Mouse (Mus musculus): Measurements from ENCODE around the gene Rit1. TPM values are rescaled to one million over a fixed set of nuclear protein-coding genes. Genes with fewer than 3 reads are reported as not detected.

The Rit1 gene
- polyA plus RNA-seq, 1 experiment = 42.5 TPM

DNA sequence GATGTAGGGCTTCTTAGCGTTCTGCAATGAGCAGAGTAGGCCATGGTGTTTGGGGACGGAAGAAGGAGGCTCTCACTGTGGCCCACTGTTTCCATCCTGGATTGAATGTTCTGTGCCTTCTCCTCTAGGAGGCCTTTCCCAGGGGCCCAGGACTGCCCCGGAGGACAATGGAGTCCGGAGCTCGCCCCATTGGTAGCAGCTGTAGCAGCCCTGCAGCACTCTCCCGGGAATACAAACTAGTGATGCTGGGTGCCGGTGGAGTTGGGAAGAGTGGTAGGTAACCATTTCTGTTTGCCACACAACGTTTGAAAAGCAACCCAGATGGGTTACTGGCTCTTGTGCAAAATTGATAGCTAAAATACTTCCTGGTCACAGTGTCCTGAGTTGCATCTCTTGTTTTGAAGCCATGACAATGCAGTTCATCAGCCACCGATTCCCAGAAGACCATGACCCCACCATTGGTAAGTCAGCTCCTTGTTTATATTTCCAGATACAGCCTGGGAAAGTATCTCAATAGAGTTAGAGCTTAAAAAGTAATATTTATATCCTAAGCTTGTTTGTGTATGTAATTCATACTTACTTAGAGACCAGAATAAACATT is 660 bp downstream of the Rit1 start:
- Histone ChIP-seq H3ac (ENCODE audit: control insufficient read depth, insufficient read length, low read depth) (peak overlapping the region; percentile 77), H3K79me2 (ENCODE audit: control insufficient read depth, insufficient read depth) (peaks cover 11% of the 10 kb centered on the region), H3K27me3 (ENCODE audit: control insufficient read depth, insufficient read depth, insufficient read length) (no peaks in the 10 kb centered on the region), H3K36me3 (ENCODE audit: control insufficient read depth, insufficient read depth) (peaks cover 37% of the 10 kb centered on the region), H3K4me3 (ENCODE audit: insufficient read depth, poor library complexity, severe bottlenecking) (peak overlapping the region; percentile 37), H3K79me3 (ENCODE audit: low read depth) (peaks cover 3% of the 10 kb centered on the region)
- TF ChIP-seq CEBPB (IDR thresholded peaks at IDR 0.05; ENCODE audit: low read depth) (no peak), CTCF (IDR thresholded peaks at IDR 0.05; ENCODE audit: control insufficient read depth, insufficient read depth, insufficient read length) (no peak), USF1 (IDR thresholded peaks at IDR 0.05; ENCODE audit: low read depth) (no peak), MYOD1 (IDR thresholded peaks at IDR 0.05; ENCODE audit: control insufficient read depth, insufficient read length, low read depth) (no peak)

DNA sequence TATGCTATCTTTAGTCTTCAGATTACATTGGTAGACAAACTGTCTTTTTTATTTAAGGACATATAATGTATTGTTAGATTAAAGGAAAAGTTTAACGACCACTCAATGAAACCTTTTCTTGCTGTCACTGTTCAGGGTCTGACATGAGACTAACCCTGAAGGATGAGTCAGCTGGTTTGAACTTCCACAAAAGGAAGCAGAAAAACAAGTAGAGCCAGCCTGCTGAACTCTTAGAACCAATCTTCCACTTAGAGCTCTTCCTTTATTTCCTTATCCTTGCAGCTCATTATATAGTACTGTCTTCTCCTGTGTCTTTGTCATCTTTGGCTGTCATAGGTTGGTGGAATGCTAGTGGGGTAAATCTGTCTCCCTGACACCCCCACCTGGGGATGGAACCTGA is 1.2 kb downstream of the Rit1 start:
- peaks cover 3% of the 10 kb centered on the region for H3K79me3 ChIP-seq (ENCODE audit: low read depth)
- peaks cover 31% of the 10 kb centered on the region for H3K36me3 ChIP-seq (ENCODE audit: control insufficient read depth, insufficient read depth)
- TF ChIP-seq CEBPB (IDR thresholded peaks at IDR 0.05; ENCODE audit: low read depth) (no peak), FOSL1 (IDR thresholded peaks at IDR 0.05; ENCODE audit: insufficient read depth, low read length, poor library complexity, severe bottlenecking) (no peak), CTCF (IDR thresholded peaks at IDR 0.05; ENCODE audit: control insufficient read depth, insufficient read depth, insufficient read length) (no peak), USF1 (IDR thresholded peaks at IDR 0.05; ENCODE audit: low read depth) (no peak), MAX (IDR thresholded peaks at IDR 0.05) (no peak), MYOD1 (IDR thresholded peaks at IDR 0.05; ENCODE audit: control insufficient read depth, insufficient read length, low read depth) (no peak), MYOG (IDR thresholded peaks at IDR 0.05; ENCODE audit: control insufficient read depth, extremely low read depth, insufficient read length) (no peak)
- no peak overlapping the region for H3K4me3 ChIP-seq (ENCODE audit: insufficient read depth, poor library complexity, severe bottlenecking)
- no peak overlapping the region for H3ac ChIP-seq (ENCODE audit: control insufficient read depth, insufficient read length, low read depth)
- H3K79me2 ChIP-seq (ENCODE audit: control insufficient read depth, insufficient read depth) = peaks cover 11% of the 10 kb centered on the region
- no peaks in the 10 kb centered on the region for H3K27me3 ChIP-seq (ENCODE audit: control insufficient read depth, insufficient read depth, insufficient read length)

DNA sequence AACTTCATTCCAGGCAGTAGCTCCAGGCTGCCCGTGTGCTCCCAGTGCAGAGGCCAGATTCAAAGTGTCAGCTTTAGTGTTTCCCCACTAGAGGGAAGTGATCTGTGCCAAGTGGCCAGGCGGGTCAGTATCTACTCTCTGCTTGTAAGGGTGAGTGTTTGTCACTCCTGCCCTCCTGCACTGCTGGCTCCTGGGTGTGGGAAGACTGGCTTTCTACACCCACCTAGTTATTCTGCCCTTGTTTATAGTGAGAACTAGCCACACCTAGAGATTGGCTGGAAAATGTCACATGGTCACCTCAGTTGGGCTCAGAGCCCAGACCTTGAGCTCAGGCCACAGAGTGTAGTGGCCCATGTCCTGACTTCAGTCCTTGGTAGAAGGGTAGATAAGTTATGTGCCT is 2.5 kb downstream of the Rit1 start:
- Histone ChIP-seq H3ac (ENCODE audit: control insufficient read depth, insufficient read length, low read depth) (no peak overlapping the region), H3K79me3 (ENCODE audit: low read depth) (peaks cover 4% of the 10 kb centered on the region), H3K27me3 (ENCODE audit: control insufficient read depth, insufficient read depth, insufficient read length) (no peaks in the 10 kb centered on the region), H3K79me2 (ENCODE audit: control insufficient read depth, insufficient read depth) (peaks cover 11% of the 10 kb centered on the region), H3K4me3 (ENCODE audit: insufficient read depth, poor library complexity, severe bottlenecking) (no peak overlapping the region), H3K36me3 (ENCODE audit: control insufficient read depth, insufficient read depth) (peaks cover 19% of the 10 kb centered on the region)
- TF ChIP-seq CEBPB (IDR thresholded peaks at IDR 0.05; ENCODE audit: low read depth) = no peak
- TF ChIP-seq USF1 (IDR thresholded peaks at IDR 0.05; ENCODE audit: low read depth) = peak; percentile 6

DNA sequence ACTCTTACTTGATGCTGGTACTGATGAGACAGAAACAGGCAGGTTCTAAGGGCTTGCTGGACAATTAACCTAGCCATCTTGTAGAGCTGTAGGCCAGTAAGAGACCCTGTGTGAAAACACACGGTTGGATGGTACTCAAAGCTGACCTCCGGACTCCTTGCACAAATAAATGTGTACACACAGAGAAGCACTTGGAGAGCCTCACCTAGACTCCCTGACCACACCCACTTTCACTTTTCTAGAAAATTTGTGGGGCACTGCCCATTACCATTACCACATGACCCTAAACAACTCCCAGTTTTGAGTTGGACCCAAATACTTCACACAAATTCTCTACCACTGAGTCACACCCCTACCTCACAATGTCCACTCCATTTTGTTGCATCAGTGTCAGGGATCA is 19.9 kb downstream of the Rit1 start:
- TF ChIP-seq MAX (IDR thresholded peaks at IDR 0.05) = no peak
- no peaks in the 10 kb centered on the region for H3K27me3 ChIP-seq (ENCODE audit: control insufficient read depth, insufficient read depth, insufficient read length)
- no peak overlapping the region for H3K4me3 ChIP-seq (ENCODE audit: insufficient read depth, poor library complexity, severe bottlenecking)
- no peaks in the 10 kb centered on the region for H3K79me2 ChIP-seq (ENCODE audit: control insufficient read depth, insufficient read depth)
- H3ac ChIP-seq (ENCODE audit: control insufficient read depth, insufficient read length, low read depth) = no peak overlapping the region
- no peaks in the 10 kb centered on the region for H3K79me3 ChIP-seq (ENCODE audit: low read depth)
- no peaks in the 10 kb centered on the region for H3K36me3 ChIP-seq (ENCODE audit: control insufficient read depth, insufficient read depth)

DNA sequence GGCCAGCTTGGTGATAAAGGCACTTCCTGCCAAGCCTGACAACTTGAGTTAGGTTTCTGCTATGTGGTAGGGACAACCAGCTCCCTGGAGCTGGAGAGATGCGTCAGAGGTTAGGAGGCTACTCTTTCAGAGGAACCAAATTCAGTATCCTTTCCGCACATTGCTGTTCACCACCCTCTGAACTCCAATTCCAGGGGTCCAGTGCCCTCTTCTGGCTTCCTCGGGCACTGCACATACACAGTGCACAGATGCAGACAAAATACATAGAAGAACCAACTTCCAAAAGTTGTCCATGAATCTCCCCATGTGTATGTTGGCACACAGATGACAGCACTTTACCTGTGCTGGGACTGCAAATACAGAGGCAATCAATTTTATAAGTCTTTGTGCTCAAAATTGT is 22.0 kb downstream of the Rit1 start:
- no peaks in the 10 kb centered on the region for H3K36me3 ChIP-seq (ENCODE audit: control insufficient read depth, insufficient read depth)
- no peak overlapping the region for H3ac ChIP-seq (ENCODE audit: control insufficient read depth, insufficient read length, low read depth)
- no peak overlapping the region for H3K4me3 ChIP-seq (ENCODE audit: insufficient read depth, poor library complexity, severe bottlenecking)
- H3K27me3 ChIP-seq (ENCODE audit: control insufficient read depth, insufficient read depth, insufficient read length) = no peaks in the 10 kb centered on the region
- H3K79me3 ChIP-seq (ENCODE audit: low read depth) = no peaks in the 10 kb centered on the region
- no peaks in the 10 kb centered on the region for H3K79me2 ChIP-seq (ENCODE audit: control insufficient read depth, insufficient read depth)
- no peak for TF ChIP-seq MYOD1 (IDR thresholded peaks at IDR 0.05; ENCODE audit: control insufficient read depth, insufficient read length, low read depth)
- no peak for TF ChIP-seq USF1 (IDR thresholded peaks at IDR 0.05; ENCODE audit: low read depth)
- TF ChIP-seq MAX (IDR thresholded peaks at IDR 0.05) = no peak
- TF ChIP-seq MYOG (IDR thresholded peaks at IDR 0.05; ENCODE audit: control insufficient read depth, extremely low read depth, insufficient read length) = no peak
- peak; percentile 23 for TF ChIP-seq CTCF (IDR thresholded peaks at IDR 0.05; ENCODE audit: control insufficient read depth, insufficient read depth, insufficient read length)
- no peak for TF ChIP-seq CEBPB (IDR thresholded peaks at IDR 0.05; ENCODE audit: low read depth)

DNA sequence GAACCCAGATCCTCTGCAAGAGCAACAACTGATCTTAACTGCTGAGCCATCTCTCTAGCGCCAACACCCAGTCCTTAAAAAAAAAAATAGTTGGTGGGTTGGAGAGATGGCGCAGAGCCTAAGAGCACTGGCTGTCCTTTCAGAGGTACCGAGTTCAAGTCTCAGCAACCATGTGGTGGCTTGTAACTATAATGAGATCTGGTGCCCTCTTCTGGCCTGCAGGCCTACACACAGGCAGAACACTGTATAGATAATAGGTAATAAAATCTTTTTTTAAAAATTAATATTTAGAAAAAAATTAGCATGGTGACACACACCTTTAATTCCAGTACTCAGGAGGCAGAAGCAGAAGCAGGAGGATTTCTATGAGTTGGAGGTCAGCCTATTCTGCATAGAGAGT is 23.5 kb downstream of the Rit1 start:
- Histone ChIP-seq H3K4me3 (ENCODE audit: insufficient read depth, poor library complexity, severe bottlenecking) (no peak overlapping the region), H3ac (ENCODE audit: control insufficient read depth, insufficient read length, low read depth) (no peak overlapping the region), H3K36me3 (ENCODE audit: control insufficient read depth, insufficient read depth) (no peaks in the 10 kb centered on the region), H3K79me2 (ENCODE audit: control insufficient read depth, insufficient read depth) (no peaks in the 10 kb centered on the region), H3K79me3 (ENCODE audit: low read depth) (no peaks in the 10 kb centered on the region), H3K27me3 (ENCODE audit: control insufficient read depth, insufficient read depth, insufficient read length) (no peaks in the 10 kb centered on the region)
- TF ChIP-seq USF1 (IDR thresholded peaks at IDR 0.05; ENCODE audit: low read depth) (no peak), CEBPB (IDR thresholded peaks at IDR 0.05; ENCODE audit: low read depth) (no peak), FOSL1 (IDR thresholded peaks at IDR 0.05; ENCODE audit: insufficient read depth, low read length, poor library complexity, severe bottlenecking) (no peak), MAX (IDR thresholded peaks at IDR 0.05) (no peak), MYOG (IDR thresholded peaks at IDR 0.05; ENCODE audit: control insufficient read depth, extremely low read depth, insufficient read length) (no peak), MYOD1 (IDR thresholded peaks at IDR 0.05; ENCODE audit: control insufficient read depth, insufficient read length, low read depth) (no peak), CTCF (IDR thresholded peaks at IDR 0.05; ENCODE audit: control insufficient read depth, insufficient read depth, insufficient read length) (no peak)
